Mouse (Mus musculus): Measurements from ENCODE around the gene Cdon. TPM values are rescaled to one million over a fixed set of nuclear protein-coding genes. Genes with fewer than 3 reads are reported as not detected.

Cdon gene
- total and polyA plus RNA-seq, 3 experiments: 1.0 to 1.5 TPM; not detected in 1

- no peaks in the 10 kb centered on the region for H3K79me2 ChIP-seq (ENCODE audit: control insufficient read depth, insufficient read depth, low read length, poor library complexity)
- H3K4me3 ChIP-seq (ENCODE audit: control insufficient read depth in 1 of 2, insufficient read depth in 1 of 2, low read depth in 2 of 2, low read length in 2 of 2): no peak overlapping the region
- no peak for DNase-seq (ENCODE audit: low read depth, low spot score)
- no peaks in the 10 kb centered on the region; a peak in 1 of 4 replicates for H3K27me3 ChIP-seq (ENCODE audit: control insufficient read depth in 1 of 2, insufficient read depth in 2 of 2, low read length in 2 of 2)
- no peaks in the 10 kb centered on the region for H3K4me1 ChIP-seq (ENCODE audit: control insufficient read depth in 1 of 2, insufficient read depth in 2 of 2, low read length in 2 of 2)
- no peak for TF ChIP-seq GABPA (IDR thresholded peaks at IDR 0.05; ENCODE audit: low read depth, low read length)
- TF ChIP-seq MAX (IDR thresholded peaks at IDR 0.05; ENCODE audit: low read length): no peak
- TF ChIP-seq SMC3 (IDR thresholded peaks at IDR 0.05; ENCODE audit: low read depth, low read length): no peak
- TF ChIP-seq ETS1 (IDR thresholded peaks at IDR 0.05; ENCODE audit: low read depth, low read length): no peak
- no peak for TF ChIP-seq RAD21 (IDR thresholded peaks at IDR 0.05; ENCODE audit: low read depth, low read length)
- no peak for TF ChIP-seq USF2 (IDR thresholded peaks at IDR 0.05; ENCODE audit: borderline replicate concordance in 1 of 2, insufficient read depth in 1 of 2, low read depth in 1 of 2, low read length in 2 of 2)
- no peak for TF ChIP-seq CHD1 (IDR thresholded peaks at IDR 0.05; ENCODE audit: low read depth, low read length)
- no peak for TF ChIP-seq TCF12 (IDR thresholded peaks at IDR 0.05; ENCODE audit: low read depth, low read length)
- no peak for TF ChIP-seq POLR2AphosphoS5 (IDR thresholded peaks at IDR 0.05; ENCODE audit: borderline replicate concordance, low read depth, low read length)
- no peak for TF ChIP-seq ZMIZ1 (IDR thresholded peaks at IDR 0.05; ENCODE audit: low read depth, low read length)
- TF ChIP-seq UBTF (IDR thresholded peaks at IDR 0.05; ENCODE audit: borderline replicate concordance, insufficient read depth, low read depth, low read length): no peak
- no peak for TF ChIP-seq CHD2 (IDR thresholded peaks at IDR 0.05; ENCODE audit: low read length)
- no peak for TF ChIP-seq EP300 (IDR thresholded peaks at IDR 0.05; ENCODE audit: low read depth in 1 of 2, low read length in 2 of 2)
- no peak for TF ChIP-seq BHLHE40 (IDR thresholded peaks at IDR 0.05; ENCODE audit: borderline replicate concordance, low read depth, low read length)
- TF ChIP-seq HCFC1 (IDR thresholded peaks at IDR 0.05; ENCODE audit: low read depth, low read length): no peak
- no peak for TF ChIP-seq NRF1 (IDR thresholded peaks at IDR 0.05; ENCODE audit: insufficient read depth, low read depth, low read length, poor library complexity, severe bottlenecking)
- TF ChIP-seq POLR2AphosphoS2 (IDR thresholded peaks at IDR 0.05; ENCODE audit: low read length): no peak
- H3K9me3 ChIP-seq (replicated peaks; ENCODE audit: insufficient read depth, low read length): no peaks in the 10 kb centered on the region
- H3K36me3 ChIP-seq (ENCODE audit: control insufficient read depth in 1 of 2, insufficient read depth in 2 of 2, low read length in 2 of 2): no peaks in the 10 kb centered on the region
- H3K9ac ChIP-seq (ENCODE audit: control insufficient read depth, low read depth, low read length, poor library complexity, severe bottlenecking): no peak overlapping the region
- no peak overlapping the region for H3K27ac ChIP-seq (ENCODE audit: control insufficient read depth, low read depth, low read length)
Observed at GRCm38 (mm10) chr9:35399896-35400295, 21.0 kb upstream of the Cdon start.

GRCm38 (mm10) chr9:35400398-35400797 is 20.5 kb upstream of the Cdon start:
- no peak overlapping the region for H3K9ac ChIP-seq (ENCODE audit: control insufficient read depth, low read depth, low read length, poor library complexity, severe bottlenecking)
- TF ChIP-seq MXI1 (IDR thresholded peaks at IDR 0.05; ENCODE audit: low read depth, low read length): no peak
- TF ChIP-seq JUND (IDR thresholded peaks at IDR 0.05; ENCODE audit: low read depth, low read length): no peak
- no peak for TF ChIP-seq E2F4 (IDR thresholded peaks at IDR 0.05; ENCODE audit: borderline replicate concordance, low read depth, low read length)
- no peak for TF ChIP-seq USF2 (IDR thresholded peaks at IDR 0.05; ENCODE audit: borderline replicate concordance in 1 of 2, insufficient read depth in 1 of 2, low read depth in 1 of 2, low read length in 2 of 2)
- no peak overlapping the region for H3K27ac ChIP-seq (ENCODE audit: control insufficient read depth, low read depth, low read length)
- no peaks in the 10 kb centered on the region for H3K79me2 ChIP-seq (ENCODE audit: control insufficient read depth, insufficient read depth, low read length, poor library complexity)
- DNase-seq (ENCODE audit: low read depth, low spot score): no peak
- no peaks in the 10 kb centered on the region for H3K4me1 ChIP-seq (ENCODE audit: control insufficient read depth in 1 of 2, insufficient read depth in 2 of 2, low read length in 2 of 2)
- no peaks in the 10 kb centered on the region for H3K9me3 ChIP-seq (replicated peaks; ENCODE audit: insufficient read depth, low read length)
- H3K4me3 ChIP-seq (ENCODE audit: control insufficient read depth in 1 of 2, insufficient read depth in 1 of 2, low read depth in 2 of 2, low read length in 2 of 2): no peak overlapping the region
- no peaks in the 10 kb centered on the region; a peak in 1 of 4 replicates for H3K27me3 ChIP-seq (ENCODE audit: control insufficient read depth in 1 of 2, insufficient read depth in 2 of 2, low read length in 2 of 2)
- no peaks in the 10 kb centered on the region for H3K36me3 ChIP-seq (ENCODE audit: control insufficient read depth in 1 of 2, insufficient read depth in 2 of 2, low read length in 2 of 2)
